Mouse (Mus musculus): ENCODE data around the gene Nob1. TPM values are rescaled to one million over a fixed set of nuclear protein-coding genes. Genes with fewer than 3 reads are reported as not detected.

Gene Nob1
- polyA plus RNA-seq, 2 experiments = 51.8 to 99.8 TPM

GRCm38 (mm10) chr8:107436841-107437421 lies 12.1 kb upstream of the Nob1 start:
- H3K4me2 ChIP-seq (replicated peaks; ENCODE audit: low read depth, low read length, severe bottlenecking) = peak overlapping the region; percentile 75
- 12% methylated on average over 16 of the region's 16 CpGs for WGBS
- H3K36me3 ChIP-seq (ENCODE audit: control insufficient read depth, insufficient read depth, low read length) = no peaks in the 10 kb centered on the region
- peaks cover 11% of the 10 kb centered on the region for H3K4me1 ChIP-seq (ENCODE audit: control insufficient read depth, insufficient read depth, low read length)
- H3K27me3 ChIP-seq (ENCODE audit: control insufficient read depth, insufficient read depth, low read length) = no peaks in the 10 kb centered on the region
- TF ChIP-seq POLR2A (IDR thresholded peaks at IDR 0.05; ENCODE audit: borderline replicate concordance, extremely low read depth, insufficient read depth, insufficient read length) = no peak
- ATAC-seq (ENCODE audit: low FRiP score, low read depth) = no peak
- H3K9me3 ChIP-seq (ENCODE audit: control insufficient read depth, low read length) = no peaks in the 10 kb centered on the region
- peak overlapping the region; percentile 83 for H3K9ac ChIP-seq (ENCODE audit: low read depth, low read length, severe bottlenecking)
- H3K27ac ChIP-seq (replicated peaks; ENCODE audit: low read depth, low read length) = peak overlapping the region; percentile 89
- peak overlapping the region; percentile 91 for H3K4me3 ChIP-seq (replicated peaks; ENCODE audit: low read length)
- peak; percentile 36 for DNase-seq (ENCODE audit: low spot score)

GRCm38 (mm10) chr8:107435962-107436831 lies 11.3 kb upstream of the Nob1 start, which contains the start of gene Wwp2:
Gene Wwp2, plus strand, starts transcription at chr8:107436365.
- WGBS = under 1% methylated on average over 56 of the region's 81 CpGs
- DNase-seq (ENCODE audit: low spot score) = peak; percentile 69
- Histone ChIP-seq H3K4me3 (replicated peaks; ENCODE audit: low read length) (peak within 1 kb of the TSS; percentile 91), H3K9me3 (ENCODE audit: control insufficient read depth, low read length) (no peaks in the 10 kb centered on the region), H3K36me3 (ENCODE audit: control insufficient read depth, insufficient read depth, low read length) (no peaks in the 10 kb centered on the region), H3K9ac (ENCODE audit: low read depth, low read length, severe bottlenecking) (peak within 1 kb of the TSS; percentile 83), H3K27ac (replicated peaks; ENCODE audit: low read depth, low read length) (peak within 1 kb of the TSS; percentile 89), H3K27me3 (ENCODE audit: control insufficient read depth, insufficient read depth, low read length) (no peaks in the 10 kb centered on the region), H3K4me1 (ENCODE audit: control insufficient read depth, insufficient read depth, low read length) (peaks cover 11% of the 10 kb centered on the region), H3K4me2 (replicated peaks; ENCODE audit: low read depth, low read length, severe bottlenecking) (peak within 1 kb of the TSS; percentile 75)
- peak; percentile 73; the same call in 1 of the 2 replicates for TF ChIP-seq POLR2A (IDR thresholded peaks at IDR 0.05; ENCODE audit: borderline replicate concordance, extremely low read depth, insufficient read depth, insufficient read length)
- peak; percentile 91 for ATAC-seq (ENCODE audit: low FRiP score, low read depth)

- H3K4me3 ChIP-seq (replicated peaks; ENCODE audit: low read length) = peak overlapping the region; percentile 91
- no peaks in the 10 kb centered on the region for H3K36me3 ChIP-seq (ENCODE audit: control insufficient read depth, insufficient read depth, low read length)
- ATAC-seq (ENCODE audit: low FRiP score, low read depth) (no peak), DNase-seq (ENCODE audit: low spot score) (no peak)
- H3K9me3 ChIP-seq (ENCODE audit: control insufficient read depth, low read length) = no peaks in the 10 kb centered on the region
- H3K9ac ChIP-seq (ENCODE audit: low read depth, low read length, severe bottlenecking) = peak overlapping the region; percentile 83
- peaks cover 11% of the 10 kb centered on the region for H3K4me1 ChIP-seq (ENCODE audit: control insufficient read depth, insufficient read depth, low read length)
- H3K4me2 ChIP-seq (replicated peaks; ENCODE audit: low read depth, low read length, severe bottlenecking) = peak overlapping the region; percentile 75
- no peaks in the 10 kb centered on the region for H3K27me3 ChIP-seq (ENCODE audit: control insufficient read depth, insufficient read depth, low read length)
- WGBS = 37% methylated on average over 11 of the region's 11 CpGs
- no peak for TF ChIP-seq POLR2A (IDR thresholded peaks at IDR 0.05; ENCODE audit: borderline replicate concordance, extremely low read depth, insufficient read depth, insufficient read length)
- H3K27ac ChIP-seq (replicated peaks; ENCODE audit: low read depth, low read length) = no peak overlapping the region
Measured at GRCm38 (mm10) chr8:107435421-107435961, 10.6 kb upstream of the Nob1 start.

GRCm38 (mm10) chr8:107430821-107431220 lies 6.0 kb upstream of the Nob1 start:
- no peak for ATAC-seq (ENCODE audit: low FRiP score, low read depth)
- no peak for TF ChIP-seq POLR2A (IDR thresholded peaks at IDR 0.05; ENCODE audit: borderline replicate concordance, extremely low read depth, insufficient read depth, insufficient read length)

GRCm38 (mm10) chr8:107425230-107425597 lies 363 bp upstream of the Nob1 start:
- Histone ChIP-seq H3K4me3 (replicated peaks; ENCODE audit: low read length) (peak overlapping the region; percentile 92), H3K36me3 (ENCODE audit: control insufficient read depth, insufficient read depth, low read length) (peaks cover 23% of the 10 kb centered on the region), H3K9me3 (ENCODE audit: control insufficient read depth, low read length) (no peaks in the 10 kb centered on the region), H3K27me3 (ENCODE audit: control insufficient read depth, insufficient read depth, low read length) (no peaks in the 10 kb centered on the region), H3K4me1 (ENCODE audit: control insufficient read depth, insufficient read depth, low read length) (no peaks in the 10 kb centered on the region; the same call in 1 of the 2 replicates), H3K27ac (replicated peaks; ENCODE audit: low read depth, low read length) (no peak overlapping the region), H3K9ac (ENCODE audit: low read depth, low read length, severe bottlenecking) (no peak overlapping the region), H3K4me2 (replicated peaks; ENCODE audit: low read depth, low read length, severe bottlenecking) (peak overlapping the region; percentile 73)
- DNase-seq (ENCODE audit: low spot score) (no peak), ATAC-seq (ENCODE audit: low FRiP score, low read depth) (0 out of 2 replicates have a peak, but pooled peaks have one; percentile 7)
- no peak for TF ChIP-seq POLR2A (IDR thresholded peaks at IDR 0.05; ENCODE audit: borderline replicate concordance, extremely low read depth, insufficient read depth, insufficient read length)
- 46% methylated on average over 8 of the region's 8 CpGs for WGBS

More at GRCm38 (mm10) chr8:107430821-107431220, 6.0 kb upstream of the Nob1 start:
- Histone ChIP-seq H3K27me3 (ENCODE audit: control insufficient read depth, insufficient read depth, low read length) (no peaks in the 10 kb centered on the region), H3K4me2 (replicated peaks; ENCODE audit: low read depth, low read length, severe bottlenecking) (no peak overlapping the region), H3K9me3 (ENCODE audit: control insufficient read depth, low read length) (no peaks in the 10 kb centered on the region), H3K36me3 (ENCODE audit: control insufficient read depth, insufficient read depth, low read length) (no peaks in the 10 kb centered on the region), H3K27ac (replicated peaks; ENCODE audit: low read depth, low read length) (no peak overlapping the region), H3K4me3 (replicated peaks; ENCODE audit: low read length) (no peak overlapping the region), H3K9ac (ENCODE audit: low read depth, low read length, severe bottlenecking) (no peak overlapping the region), H3K4me1 (ENCODE audit: control insufficient read depth, insufficient read depth, low read length) (peaks cover 5% of the 10 kb centered on the region)
- 75% methylated on average over 8 of the region's 8 CpGs for WGBS
- no peak for DNase-seq (ENCODE audit: low spot score)
